Mouse (Mus musculus): ENCODE data around the gene Galnt15.

Galnt15 gene

GRCm38 (mm10) chr14:32061398-32061797 is 32.6 kb downstream of the Galnt15 start:
- TF ChIP-seq GATA4 (IDR thresholded peaks at IDR 0.05; ENCODE audit: insufficient replicate concordance, low read length) = no peak

GRCm38 (mm10) chr14:32072807-32073206 is 44.0 kb downstream of the Galnt15 start:
- TF ChIP-seq GATA4 (IDR thresholded peaks at IDR 0.05; ENCODE audit: insufficient replicate concordance, low read length) = no peak

- no peak for TF ChIP-seq GATA4 (IDR thresholded peaks at IDR 0.05; ENCODE audit: insufficient replicate concordance, low read length)
Observed at GRCm38 (mm10) chr14:32073211-32073685, 44.5 kb downstream of the Galnt15 start.

- TF ChIP-seq GATA4 (IDR thresholded peaks at IDR 0.05; ENCODE audit: insufficient replicate concordance, low read length) = no peak
Observed at GRCm38 (mm10) chr14:32073901-32074300, 45.1 kb downstream of the Galnt15 start.

GRCm38 (mm10) chr14:32076896-32077575 is 48.2 kb downstream of the Galnt15 start:
- TF ChIP-seq GATA4 (IDR thresholded peaks at IDR 0.05; ENCODE audit: insufficient replicate concordance, low read length) = no peak

- TF ChIP-seq GATA4 (IDR thresholded peaks at IDR 0.05; ENCODE audit: insufficient replicate concordance, low read length) = no peak
Observed at GRCm38 (mm10) chr14:32081026-32081425, 52.2 kb downstream of the Galnt15 start.

GRCm38 (mm10) chr14:32082891-32083290 is 54.1 kb downstream of the Galnt15 start:
- TF ChIP-seq GATA4 (IDR thresholded peaks at IDR 0.05; ENCODE audit: insufficient replicate concordance, low read length) = no peak

- no peak for TF ChIP-seq GATA4 (IDR thresholded peaks at IDR 0.05; ENCODE audit: insufficient replicate concordance, low read length)
Observed at GRCm38 (mm10) chr14:32083466-32083865, 54.7 kb downstream of the Galnt15 start.

- TF ChIP-seq GATA4 (IDR thresholded peaks at IDR 0.05; ENCODE audit: insufficient replicate concordance, low read length) = no peak
Observed at GRCm38 (mm10) chr14:32084761-32085485, 56.1 kb downstream of the Galnt15 start, which contains the start of gene Oxnad1. Gene Oxnad1, plus strand, starts transcription at chr14:32085374.

- peak; percentile 57; the same call in 1 of the 2 replicates for TF ChIP-seq GATA4 (IDR thresholded peaks at IDR 0.05; ENCODE audit: insufficient replicate concordance, low read length)
Observed at GRCm38 (mm10) chr14:32085486-32086201, 56.9 kb downstream of the Galnt15 start, which contains the start of gene Dph3. Gene Dph3, minus strand, starts transcription at chr14:32085729.

GRCm38 (mm10) chr14:32086226-32086625 is 57.4 kb downstream of the Galnt15 start:
- TF ChIP-seq GATA4 (IDR thresholded peaks at IDR 0.05; ENCODE audit: insufficient replicate concordance, low read length) = no peak

- TF ChIP-seq GATA4 (IDR thresholded peaks at IDR 0.05; ENCODE audit: insufficient replicate concordance, low read length) = no peak
Observed at GRCm38 (mm10) chr14:32091124-32091523, 62.3 kb downstream of the Galnt15 start.

- no peak for TF ChIP-seq GATA4 (IDR thresholded peaks at IDR 0.05; ENCODE audit: insufficient replicate concordance, low read length)
Observed at GRCm38 (mm10) chr14:32091704-32092103, 62.9 kb downstream of the Galnt15 start.

- no peak for TF ChIP-seq GATA4 (IDR thresholded peaks at IDR 0.05; ENCODE audit: insufficient replicate concordance, low read length)
Observed at GRCm38 (mm10) chr14:32093018-32093417, 64.2 kb downstream of the Galnt15 start.

- no peak for TF ChIP-seq GATA4 (IDR thresholded peaks at IDR 0.05; ENCODE audit: insufficient replicate concordance, low read length)
Observed at GRCm38 (mm10) chr14:32093500-32094117, 64.8 kb downstream of the Galnt15 start.
